Mouse (Mus musculus) cerebellum, adult 9-11 months (tissue): ENCODE measurements around the gene Muc13.

Experiments used
- DNase-seq: peaks from one replicate; pipeline ENCODE4 v3.0.0; 2022

Gene Muc13

GRCm38 (mm10) chr16:33770778-33771454 lies 22.9 kb upstream of the Muc13 start:
- no peak for DNase-seq

DNA sequence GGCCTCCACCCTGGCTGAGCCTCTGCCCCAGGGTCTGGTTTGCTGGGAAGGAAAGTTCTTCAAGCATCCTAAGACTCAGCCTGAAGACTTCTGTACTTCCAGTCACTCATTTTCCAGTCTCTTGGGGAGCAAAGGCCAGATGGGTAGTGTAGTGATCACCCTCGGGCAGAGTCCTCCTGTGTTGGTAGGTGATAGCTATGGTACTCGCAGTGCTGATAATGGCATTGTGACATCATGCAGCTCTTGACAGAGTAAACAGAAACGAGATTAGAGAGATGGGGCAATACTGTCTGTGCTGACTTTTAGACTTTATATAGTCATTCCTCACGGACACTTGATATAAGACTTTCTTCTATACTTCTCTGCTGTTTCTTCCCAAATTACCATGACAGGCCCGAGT lies 21.0 kb upstream of the Muc13 start:
- DNase-seq: no peak

GRCm38 (mm10) chr16:33774972-33775371 lies 18.9 kb upstream of the Muc13 start:
- peak; percentile 22 for DNase-seq

GRCm38 (mm10) chr16:33775733-33776335 lies 18.0 kb upstream of the Muc13 start:
- no peak for DNase-seq

GRCm38 (mm10) chr16:33776766-33777529 lies 16.9 kb upstream of the Muc13 start:
- no peak for DNase-seq

- DNase-seq: no peak
These were observed 16.2 kb upstream of the Muc13 start for GRCm38 (mm10) chr16:33777607-33778006.

- DNase-seq: no peak
These were observed 11.8 kb upstream of the Muc13 start for GRCm38 (mm10) chr16:33781789-33782728.

DNA sequence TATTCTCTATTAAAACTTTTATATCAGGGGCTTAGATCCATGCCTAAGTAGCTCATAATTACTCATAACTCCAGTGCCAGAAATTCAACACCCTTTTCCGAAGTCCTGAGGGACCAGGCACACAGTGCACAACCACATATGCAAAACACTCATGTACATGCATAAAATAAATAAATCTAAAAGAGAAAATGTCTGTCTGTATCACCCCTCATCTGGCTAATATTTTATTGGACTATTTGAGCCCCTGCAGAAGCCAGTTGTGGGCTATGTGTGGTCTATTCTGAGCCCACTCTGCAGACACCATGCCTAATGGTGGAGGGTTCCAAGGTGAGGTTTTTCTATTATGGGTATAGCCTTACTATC lies 11.1 kb upstream of the Muc13 start:
- no peak for DNase-seq

- DNase-seq: no peak
These were observed 9.3 kb upstream of the Muc13 start for GRCm38 (mm10) chr16:33784547-33784946.

DNA sequence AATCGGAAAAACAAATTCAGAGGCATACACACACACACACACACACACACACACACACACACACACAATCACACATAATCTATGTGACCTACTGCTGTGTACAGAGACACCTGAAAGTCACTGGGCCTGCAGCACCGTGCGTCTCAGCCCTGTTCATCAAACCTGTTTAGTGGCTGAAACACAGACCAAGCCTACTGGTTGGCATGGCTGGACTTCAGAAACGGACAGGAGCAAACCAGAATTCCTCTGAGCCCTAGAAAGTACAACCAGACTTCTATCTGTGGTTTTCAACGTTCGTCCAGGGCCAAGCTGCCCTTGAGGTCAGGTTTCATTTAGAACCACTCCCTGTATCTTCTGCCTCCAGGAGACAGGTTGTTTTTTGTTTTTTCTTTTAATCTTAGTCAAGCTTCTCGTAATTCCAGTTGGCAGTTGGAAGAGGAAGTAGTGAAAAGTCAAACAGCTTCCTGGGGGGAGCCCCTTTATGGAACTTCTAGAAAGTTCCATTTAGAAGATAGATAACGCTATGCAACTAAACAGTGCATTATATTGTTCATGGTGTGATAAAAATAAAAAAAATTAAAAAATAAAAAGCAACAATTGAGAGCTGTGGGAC lies 8.6 kb upstream of the Muc13 start:
- DNase-seq: no peak

- no peak for DNase-seq
These were observed 7.0 kb upstream of the Muc13 start for GRCm38 (mm10) chr16:33786657-33787390.

- no peak for DNase-seq
These were observed 1.3 kb downstream of the Muc13 start for GRCm38 (mm10) chr16:33795106-33795505.

GRCm38 (mm10) chr16:33795887-33796286 lies 2.0 kb downstream of the Muc13 start:
- no peak for DNase-seq

- DNase-seq: no peak
These were observed 2.9 kb downstream of the Muc13 start for GRCm38 (mm10) chr16:33796756-33797155.

GRCm38 (mm10) chr16:33797860-33798259 lies 4.0 kb downstream of the Muc13 start:
- peak; percentile 35 for DNase-seq

DNA sequence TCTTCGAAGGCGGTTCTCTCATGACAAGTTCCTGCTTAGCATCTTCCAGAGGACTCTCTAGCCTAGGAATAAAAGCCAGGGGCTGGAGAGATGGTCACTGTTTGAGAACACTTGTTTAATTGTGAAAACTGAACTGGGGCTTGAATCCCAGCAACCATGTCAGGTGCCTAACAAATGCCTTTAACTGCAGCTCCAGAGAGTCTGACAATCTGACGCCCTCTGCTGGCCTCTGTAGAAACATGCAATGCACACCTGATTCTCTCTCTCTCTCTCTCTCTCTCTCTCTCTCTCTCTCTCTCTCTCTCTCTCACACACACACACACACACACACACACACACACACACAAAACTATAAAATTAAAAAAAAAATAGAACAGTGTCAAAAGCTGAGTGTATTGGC lies 16.2 kb downstream of the Muc13 start:
- no peak for DNase-seq

DNA sequence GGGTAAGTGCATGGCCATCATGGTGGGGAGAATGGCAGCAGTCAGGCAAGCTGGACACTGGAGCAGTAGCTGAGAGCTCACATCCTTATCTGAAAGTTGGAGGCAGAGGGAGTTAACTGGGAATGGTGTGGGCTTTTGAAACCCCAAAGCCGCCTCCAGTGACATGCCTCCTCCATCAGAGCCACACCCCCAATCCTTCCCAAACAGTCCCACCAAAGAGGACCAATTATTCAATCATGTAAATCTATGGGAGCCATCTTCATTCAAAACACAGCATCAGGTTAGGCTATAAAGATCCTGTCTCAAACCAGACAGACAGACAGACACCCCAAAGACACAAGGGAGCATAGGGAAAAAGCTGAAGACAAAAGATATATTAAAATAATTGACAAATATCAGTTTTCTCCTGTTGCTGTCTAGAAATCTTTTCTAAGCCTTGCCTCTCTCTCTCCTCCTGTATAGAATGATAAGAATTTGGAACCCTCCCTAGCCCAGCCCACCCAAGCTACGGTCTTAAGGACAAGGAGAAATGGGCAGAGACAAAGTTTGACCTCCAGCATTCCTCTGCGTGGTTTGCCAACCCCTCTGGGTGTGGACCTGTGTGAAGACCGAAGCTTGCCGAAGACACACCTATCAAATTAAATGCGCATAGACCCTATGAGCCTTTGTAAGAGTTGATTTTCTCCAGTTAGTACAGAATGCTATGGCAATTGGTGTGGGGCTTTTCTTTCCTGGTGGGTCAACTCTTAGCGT lies 24.8 kb downstream of the Muc13 start:
- no peak for DNase-seq

GRCm38 (mm10) chr16:33820269-33821178 lies 26.7 kb downstream of the Muc13 start:
- peak; percentile 82 for DNase-seq

DNA sequence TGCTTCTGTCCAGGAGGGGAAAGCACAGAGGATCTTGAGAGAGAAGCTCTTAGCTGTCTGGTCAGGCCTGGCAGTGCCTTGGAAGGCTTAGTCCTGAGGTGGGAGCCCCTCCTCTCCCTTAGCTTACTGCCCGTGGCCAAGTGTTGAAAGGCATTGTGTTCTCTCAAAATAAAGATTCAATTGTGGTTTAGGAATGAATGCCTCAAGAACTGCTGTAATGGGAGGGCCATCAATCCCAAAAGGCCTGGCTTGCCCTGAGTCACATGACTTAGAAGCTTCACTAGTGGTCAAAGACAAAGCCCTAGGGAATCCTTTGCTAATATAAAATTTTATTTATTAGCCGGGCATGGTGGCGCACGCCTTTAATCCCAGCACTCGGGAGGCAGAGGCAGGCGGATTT lies 30.8 kb downstream of the Muc13 start:
- no peak for DNase-seq

- DNase-seq: no peak
These were observed 34.7 kb downstream of the Muc13 start for GRCm38 (mm10) chr16:33828496-33828895.
